Mouse (Mus musculus): Measurements from ENCODE around the gene Sik2.

- TF ChIP-seq CTCF (IDR thresholded peaks at IDR 0.05; ENCODE audit: control insufficient read depth, insufficient read depth, insufficient read length): no peak
- no peak for TF ChIP-seq MAX (IDR thresholded peaks at IDR 0.05)
Measured at GRCm38 (mm10) chr9:50925801-50926200, 83.1 kb downstream of the Sik2 start.

Measured in C2C12 (cell line).